Mouse (Mus musculus) lung, postnatal 0 days (tissue): ENCODE measurements around the gene Rph3al. TPM values are rescaled to one million over a fixed set of nuclear protein-coding genes. Genes with fewer than 3 reads are reported as not detected.

Experiments used
- ATAC-seq: fragments of 200-750 bp; cut with Nextera tagmentation; 2 replicates; pipeline ENCODE4 v1.8.0; 2017; ENCODE audit warnings: moderate library complexity
- DNase-seq: peaks from one replicate; pipeline ENCODE4 v3.0.0-alpha.2; 2016; ENCODE audit warnings: low spot score
- H3K27ac ChIP-seq: fragments of 300-500 bp; sonication (generic); 2 replicates; pipeline ENCODE4 v1.5.1; 2014; ENCODE audit warnings: antibody characterized with exemption, mild to moderate bottlenecking, low read length, mixed read lengths
- H3K27me3 ChIP-seq: fragments of 300-500 bp; sonication (generic); replicated peaks from 2 replicates; pipeline ENCODE4 v1.6.1; 2014; ENCODE audit warnings: low read length, mixed read lengths; ENCODE audit not compliant: insufficient read depth
- H3K36me3 ChIP-seq: fragments of 300-500 bp; sonication (generic); 2 replicates; pipeline ENCODE4 v1.6.1; 2014; ENCODE audit warnings: low read length, mixed read lengths; ENCODE audit not compliant: insufficient read depth
- H3K4me1 ChIP-seq: fragments of 300-500 bp; sonication (generic); 2 replicates; pipeline ENCODE4 v1.6.1; 2014; ENCODE audit warnings: antibody characterized with exemption, low read depth, low read length, mixed read lengths; ENCODE audit not compliant: insufficient read depth
- H3K4me2 ChIP-seq: fragments of 300-500 bp; sonication (generic); replicated peaks from 2 replicates; pipeline ENCODE4 v1.6.1; 2014; ENCODE audit warnings: low read depth, mild to moderate bottlenecking, low read length, moderate library complexity, mixed read lengths
- H3K4me3 ChIP-seq: fragments of 300-500 bp; sonication (generic); 2 replicates; pipeline ENCODE4 v1.5.1; 2014; ENCODE audit warnings: low read depth, low read length
- H3K9ac ChIP-seq: fragments of 300-500 bp; sonication (generic); replicated peaks from 2 replicates; pipeline ENCODE4 v1.6.1; 2014; ENCODE audit warnings: low read depth, mild to moderate bottlenecking
- H3K9me3 ChIP-seq: fragments of 300-500 bp; sonication (generic); 2 replicates; pipeline ENCODE4 v1.6.1; 2016; ENCODE audit warnings: low read length, mixed read lengths
- CTCF ChIP-seq: IDR thresholded peaks from 2 replicates; pipeline ENCODE4 v1.5.1; 2016; ENCODE audit warnings: antibody characterized with exemption, mild to moderate bottlenecking
- EP300 ChIP-seq: IDR thresholded peaks from 2 replicates; pipeline ENCODE4 v1.6.1; 2016; ENCODE audit warnings: antibody characterized with exemption, mild to moderate bottlenecking, control low read depth
- WGBS: fragments of 180-500 bp; shearing (Covaris S2); extraction: QIAGEN DNeasy Blood & Tissue Kit; methylation state at CpG from one replicate; pipeline ENCODE4 v1.1.7; 2014; 5-methylcytosine and 5-hydroxymethylcytosine counted together
- polyA plus RNA-seq: library from polyadenylated mRNA; unstranded; fragments of >200 nt; fragmentation: Nextera tagmentation; extraction: Ambion mirVana; gene quantifications from 2 replicates; pipeline ENCODE4 v1.2.1, GENCODE M21; 2015

Gene Rph3al
- polyA plus RNA-seq, 1 experiment from 2014 or later = 11.0 TPM

GRCm38 (mm10) chr11:75833081-75833480, 105.1 kb downstream of the Rph3al start:
- 68% methylated on average over 6 of the region's 6 CpGs for WGBS
- no peaks in the 10 kb centered on the region for H3K4me1 ChIP-seq
- no peaks in the 10 kb centered on the region for H3K9me3 ChIP-seq
- no peak overlapping the region for H3K4me3 ChIP-seq
- no peak overlapping the region for H3K4me2 ChIP-seq
- H3K36me3 ChIP-seq = no peaks in the 10 kb centered on the region
- no peak overlapping the region for H3K9ac ChIP-seq
- no peaks in the 10 kb centered on the region for H3K27me3 ChIP-seq
- H3K27ac ChIP-seq = no peak overlapping the region
- no peak for ATAC-seq
- DNase-seq = no peak
- no peak for TF ChIP-seq EP300
- no peak for TF ChIP-seq CTCF

- no peak overlapping the region for H3K4me2 ChIP-seq
- ATAC-seq = no peak
- H3K9ac ChIP-seq = no peak overlapping the region
- no peaks in the 10 kb centered on the region for H3K9me3 ChIP-seq
- DNase-seq = no peak
- TF ChIP-seq CTCF (no peak), EP300 (no peak)
- 87% methylated on average over 3 of the region's 3 CpGs for WGBS
- H3K4me1 ChIP-seq = no peaks in the 10 kb centered on the region
- H3K27ac ChIP-seq = no peak overlapping the region
- no peaks in the 10 kb centered on the region for H3K27me3 ChIP-seq
- no peaks in the 10 kb centered on the region for H3K36me3 ChIP-seq
- no peak overlapping the region for H3K4me3 ChIP-seq
Observed at GRCm38 (mm10) chr11:75830386-75830785, 107.8 kb downstream of the Rph3al start.

GRCm38 (mm10) chr11:75827414-75827813, 110.8 kb downstream of the Rph3al start:
- H3K27me3 ChIP-seq = no peaks in the 10 kb centered on the region
- TF ChIP-seq CTCF = no peak
- no peaks in the 10 kb centered on the region for H3K4me1 ChIP-seq
- H3K27ac ChIP-seq = no peak overlapping the region
- no peak overlapping the region for H3K4me3 ChIP-seq
- H3K36me3 ChIP-seq = no peaks in the 10 kb centered on the region
- no peak for ATAC-seq
- WGBS = 76% methylated on average over 8 of the region's 8 CpGs
- H3K9me3 ChIP-seq = no peaks in the 10 kb centered on the region
- no peak overlapping the region for H3K9ac ChIP-seq
- no peak for DNase-seq
- no peak overlapping the region for H3K4me2 ChIP-seq

GRCm38 (mm10) chr11:75823506-75823905, 114.7 kb downstream of the Rph3al start:
- Histone ChIP-seq H3K9me3 (no peaks in the 10 kb centered on the region), H3K27ac (no peak overlapping the region), H3K4me2 (no peak overlapping the region), H3K4me3 (no peak overlapping the region), H3K4me1 (no peaks in the 10 kb centered on the region), H3K27me3 (no peaks in the 10 kb centered on the region), H3K9ac (no peak overlapping the region), H3K36me3 (no peaks in the 10 kb centered on the region)
- TF ChIP-seq CTCF (no peak), EP300 (no peak)
- ATAC-seq = no peak
- WGBS = 30% methylated on average over 7 of the region's 7 CpGs
- no peak for DNase-seq

GRCm38 (mm10) chr11:75813085-75813484, 125.1 kb downstream of the Rph3al start:
- 43% methylated on average over 10 of the region's 10 CpGs for WGBS

GRCm38 (mm10) chr11:75811900-75812299, 126.3 kb downstream of the Rph3al start:
- peak; percentile 95 for DNase-seq
- Histone ChIP-seq H3K4me2 (no peak overlapping the region), H3K9ac (no peak overlapping the region), H3K36me3 (no peaks in the 10 kb centered on the region), H3K9me3 (no peaks in the 10 kb centered on the region), H3K4me3 (no peak overlapping the region), H3K27me3 (no peaks in the 10 kb centered on the region), H3K4me1 (peaks cover 9% of the 10 kb centered on the region), H3K27ac (peak overlapping the region; percentile 72)
- peak; percentile 87 for ATAC-seq
- TF ChIP-seq EP300 (0 out of 2 replicates have a peak, but pooled peaks have one; percentile 55), CTCF (no peak)
- WGBS = 8% methylated on average over 3 of the region's 3 CpGs

More at GRCm38 (mm10) chr11:75813085-75813484, 125.1 kb downstream of the Rph3al start:
- no peak overlapping the region for H3K4me3 ChIP-seq
- DNase-seq (peak; percentile 56), ATAC-seq (peak; percentile 59)
- H3K27me3 ChIP-seq = no peaks in the 10 kb centered on the region
- no peak for TF ChIP-seq CTCF
- no peak for TF ChIP-seq EP300
- H3K27ac ChIP-seq = no peak overlapping the region; the same call in 1 of the 2 replicates
- H3K4me1 ChIP-seq = peaks cover 9% of the 10 kb centered on the region
- no peaks in the 10 kb centered on the region for H3K36me3 ChIP-seq
- no peak overlapping the region for H3K9ac ChIP-seq
- H3K9me3 ChIP-seq = no peaks in the 10 kb centered on the region
- no peak overlapping the region for H3K4me2 ChIP-seq

GRCm38 (mm10) chr11:75810526-75810925, 127.7 kb downstream of the Rph3al start:
- Histone ChIP-seq H3K27me3 (no peaks in the 10 kb centered on the region), H3K9me3 (no peaks in the 10 kb centered on the region), H3K4me1 (peaks cover 9% of the 10 kb centered on the region), H3K9ac (no peak overlapping the region), H3K4me3 (no peak overlapping the region), H3K27ac (no peak overlapping the region), H3K36me3 (no peaks in the 10 kb centered on the region), H3K4me2 (no peak overlapping the region)
- TF ChIP-seq EP300 (no peak), CTCF (no peak)
- ATAC-seq = no peak
- no peak for DNase-seq
- WGBS = 94% methylated on average over 3 of the region's 3 CpGs
